15 mouse cellular contexts compared by ENCODE assay signal in genomic region chr7:120746029-120746428, GRCm38 (mm10). TPM values are rescaled to one million over a fixed set of nuclear protein-coding genes. Genes with fewer than 3 reads are reported as not detected.
DNase-seq lines count a peak whose midpoint lies in the region; ATAC-seq and TF ChIP-seq lines count a peak whose summit lies in the region.
"Had no signal": no experiment of that assay in that cellular context is flagged by ENCODE, and none has a peak within 500 bp of the region (broad histone marks: within the 10 kb centered on the region; RNA-seq: fewer than 3 reads in every experiment).

No protein-coding gene starts in this region.

- no peak for ATAC-seq in kidney, postnatal 0 days (replicated peaks; ENCODE audit: low FRiP score, low read depth)
- no peak for ATAC-seq in kidney, embryonic 14.5 days (ENCODE audit: low FRiP score, low TSS enrichment)
- peak; percentile 64 for ATAC-seq in heart, postnatal 0 days (ENCODE audit: insufficient read depth, low read depth)

- no peak for TF ChIP-seq CTCF in kidney, postnatal 0 days (IDR thresholded peaks at IDR 0.05; ENCODE audit: low read depth)
- no peak for TF ChIP-seq CTCF in heart, postnatal 0 days (IDR thresholded peaks at IDR 0.05; ENCODE audit: low read depth)

- H3K9me3 ChIP-seq in kidney, postnatal 0 days (replicated peaks; ENCODE audit: low read length): no peaks in the 10 kb centered on the region
- no peaks in the 10 kb centered on the region for H3K9me3 ChIP-seq in kidney, embryonic 14.5 days (ENCODE audit: control insufficient read depth, low read length)
- no peaks in the 10 kb centered on the region for H3K9me3 ChIP-seq in heart, postnatal 0 days (replicated peaks; ENCODE audit: control insufficient read depth, low read length)
- H3K9me3 ChIP-seq: embryonic facial prominence, embryonic 10.5 days; neural tube, embryonic 15.5 days had no signal

- no peaks in the 10 kb centered on the region for H3K27me3 ChIP-seq in kidney, postnatal 0 days (ENCODE audit: insufficient read depth, low read length)
- H3K27me3 ChIP-seq in kidney, embryonic 14.5 days (ENCODE audit: control insufficient read depth, insufficient read depth, low read length): no peaks in the 10 kb centered on the region
- H3K27me3 ChIP-seq in heart, postnatal 0 days (ENCODE audit: control insufficient read depth, insufficient read depth, low read length): no peaks in the 10 kb centered on the region
- H3K27me3 ChIP-seq: neural tube, embryonic 15.5 days had no signal

- H3K4me1 ChIP-seq in kidney, postnatal 0 days (replicated peaks; ENCODE audit: insufficient read depth, low read length): no peaks in the 10 kb centered on the region
- no peaks in the 10 kb centered on the region for H3K4me1 ChIP-seq in kidney, embryonic 14.5 days (ENCODE audit: control insufficient read depth, insufficient read depth, low read length)
- peaks cover 14% of the 10 kb centered on the region for H3K4me1 ChIP-seq in heart, postnatal 0 days (ENCODE audit: control insufficient read depth, insufficient read depth)
- H3K4me1 ChIP-seq: embryonic facial prominence, embryonic 10.5 days; neural tube, embryonic 15.5 days had no signal

- H3K4me2 ChIP-seq in kidney, postnatal 0 days (ENCODE audit: low read length): no peak overlapping the region
- no peak overlapping the region for H3K4me2 ChIP-seq in kidney, embryonic 14.5 days (replicated peaks; ENCODE audit: low read depth, low read length)
- no peak overlapping the region for H3K4me2 ChIP-seq in heart, postnatal 0 days (ENCODE audit: low read depth, low read length)
- H3K4me2 ChIP-seq: neural tube, embryonic 15.5 days had no signal

- WGBS in kidney, postnatal 0 days: 60% methylated on average over 3 of the region's 3 CpGs
- WGBS in kidney, embryonic 14.5 days: 66% methylated on average over 3 of the region's 3 CpGs
- WGBS in heart, postnatal 0 days: 20% methylated on average over 3 of the region's 3 CpGs

- no peaks in the 10 kb centered on the region for H3K36me3 ChIP-seq in kidney, postnatal 0 days (ENCODE audit: insufficient read depth, low read length)
- no peaks in the 10 kb centered on the region for H3K36me3 ChIP-seq in kidney, embryonic 14.5 days (ENCODE audit: control insufficient read depth, insufficient read depth, low read length)
- no peaks in the 10 kb centered on the region for H3K36me3 ChIP-seq in heart, postnatal 0 days (replicated peaks; ENCODE audit: control insufficient read depth, insufficient read depth, low read length)
- H3K36me3 ChIP-seq: embryonic facial prominence, embryonic 10.5 days; neural tube, embryonic 15.5 days had no signal

- H3K4me3 ChIP-seq in kidney, postnatal 0 days (replicated peaks; ENCODE audit: low read depth, low read length): no peak overlapping the region
- no peak overlapping the region for H3K4me3 ChIP-seq in kidney, embryonic 14.5 days (ENCODE audit: low read length)
- no peak overlapping the region for H3K4me3 ChIP-seq in heart, postnatal 0 days (ENCODE audit: low read depth, low read length)
- H3K4me3 ChIP-seq: embryonic facial prominence, embryonic 10.5 days; neural tube, embryonic 15.5 days had no signal

- TF ChIP-seq EP300 in heart, postnatal 0 days (IDR thresholded peaks at IDR 0.05; ENCODE audit: low read depth): no peak; the same call in 1 of the 2 replicates

- H3K27ac ChIP-seq in kidney, postnatal 0 days: no peak overlapping the region
- H3K27ac ChIP-seq in kidney, embryonic 14.5 days (ENCODE audit: low read depth, low read length): no peak overlapping the region
- H3K27ac ChIP-seq in heart, postnatal 0 days (ENCODE audit: low read depth): peak overlapping the region; percentile 64
- H3K27ac ChIP-seq: embryonic facial prominence, embryonic 10.5 days; macrophage; neural tube, embryonic 15.5 days had no signal

- H3K9ac ChIP-seq in kidney, postnatal 0 days (ENCODE audit: low read depth, low read length): no peak overlapping the region
- H3K9ac ChIP-seq in kidney, embryonic 14.5 days (ENCODE audit: low read depth, low read length): no peak overlapping the region
- H3K9ac ChIP-seq in heart, postnatal 0 days (replicated peaks; ENCODE audit: low read depth, low read length): no peak overlapping the region
- H3K9ac ChIP-seq: neural tube, embryonic 15.5 days had no signal

- peak; percentile 35 for DNase-seq in adrenal gland, postnatal 14 days
- no peak for DNase-seq in adrenal gland, adult 18-20 months (ENCODE audit: low spot score in 2 of 2)
- peak; percentile 67 for DNase-seq in kidney, postnatal 0 days (ENCODE audit: low spot score)
- DNase-seq in NIH3T3 (ENCODE audit: low read depth): peak; percentile 37
- DNase-seq in heart, postnatal 0 days (ENCODE audit: low spot score): peak; percentile 71
- DNase-seq in urinary bladder, postnatal 10 days (ENCODE audit: low spot score): no peak
- no peak for DNase-seq in frontal cortex, postnatal 25 days (ENCODE audit: low spot score in 2 of 2)
- DNase-seq: cerebellum, postnatal 14 days; kidney, adult 11 months; thymus, postnatal 14 days had no signal

RNA-seq across cellular contexts. Expression of gene Vwa3a, which starts 6.9 kb away (rescaled TPM):
- 3.3 and 6.9 TPM in 2 replicates for total RNA-seq in adrenal gland, postnatal 14 days (2021)
- 1 to 10 TPM; 2.3 to 2.6 TPM for total RNA-seq in adrenal gland, adult 18-20 months (2021)
- 0.13 and 0.15 TPM in 2 replicates for polyA plus RNA-seq in kidney, postnatal 0 days (2015; fragmentation: Nextera tagmentation; extraction: Ambion mirVana)
- polyA plus RNA-seq in kidney, embryonic 14.5 days (2014; fragmentation: Nextera tagmentation; extraction: Ambion mirVana): 0.06 and 0.28 TPM in 2 replicates
- total RNA-seq in heart, postnatal 0 days (2014; rRNA removed; ENCODE audit: low replicate concordance): 0.04 and 2.2 TPM in 2 replicates
- 0.85 and 1.1 TPM in 2 replicates for polyA plus RNA-seq in heart, postnatal 0 days (2015; fragmentation: Nextera tagmentation; extraction: Ambion mirVana)
- total RNA-seq: hematopoietic stem cell, adult 5-6 weeks had no signal
- polyA plus RNA-seq: macrophage had no signal

Comparison
In these comparisons a context has a peak if more than half of its experiments do, and no peak if none do; other contexts are left out.
1. DNase-seq: peak in adrenal gland, postnatal 14 days (single experiment), kidney, postnatal 0 days (single experiment), NIH3T3 (single experiment) and heart, postnatal 0 days (single experiment); none in adrenal gland, adult 18-20 months (0 of 2), urinary bladder, postnatal 10 days (single experiment) and frontal cortex, postnatal 25 days (0 of 2).